Mouse (Mus musculus): ENCODE measurements at regions not wholly inside any gene's neighbourhood (a gene's known extent, or its start where the extent isn't known, plus 50 kb on each side); places are given as distances from the start of the nearest gene placed in this dataset.
"Not testable (repeated sequence)": the region's sequence is repeated elsewhere in the genome, so short reads cannot be mapped to it uniquely, and the experiment has no call there.

GRCm38 (mm10) chr6:41137401-41137777, 102.1 kb upstream of the 2210010C04Rik start:
- TF ChIP-seq CTCF, EP300 (IDR thresholded peaks at IDR 0.05; ENCODE audit: low read depth): not testable (repeated sequence)

Data from liver, embryonic 14.5 days (tissue).